Mouse (Mus musculus) stomach, embryonic 15.5 days (tissue): ENCODE results near the gene Nyx. TPM values are rescaled to one million over a fixed set of nuclear protein-coding genes. Genes with fewer than 3 reads are reported as not detected.

Experiments used
- ATAC-seq: fragments of 200-750 bp; cut with Nextera tagmentation; 2 replicates; pipeline ENCODE4 v1.8.0; 2017; ENCODE audit warnings: low read depth, moderate number of reproducible peaks, moderate TSS enrichment; ENCODE audit not compliant: insufficient read depth, low FRiP score
- H3K27ac ChIP-seq: fragments of 300-500 bp; sonication (generic); 2 replicates; pipeline ENCODE4 v1.5.1; 2015; ENCODE audit warnings: mild to moderate bottlenecking, inconsistent platforms
- H3K27me3 ChIP-seq: fragments of 300-500 bp; sonication (generic); replicated peaks from 2 replicates; pipeline ENCODE4 v1.6.1; 2015; ENCODE audit warnings: inconsistent platforms
- H3K36me3 ChIP-seq: fragments of 300-500 bp; sonication (generic); 2 replicates; pipeline ENCODE4 v1.6.1; 2015; ENCODE audit warnings: inconsistent platforms
- H3K4me1 ChIP-seq: fragments of 300-500 bp; sonication (generic); 2 replicates; pipeline ENCODE4 v1.6.1; 2015; ENCODE audit warnings: inconsistent platforms
- H3K4me2 ChIP-seq: fragments of 300-500 bp; sonication (generic); 2 replicates; pipeline ENCODE4 v1.6.1; 2015; ENCODE audit warnings: mild to moderate bottlenecking, inconsistent platforms
- H3K4me3 ChIP-seq: fragments of 300-500 bp; sonication (generic); replicated peaks from 2 replicates; pipeline ENCODE4 v1.5.1; 2015; ENCODE audit warnings: inconsistent platforms
- H3K9ac ChIP-seq: fragments of 300-500 bp; sonication (generic); 2 replicates; pipeline ENCODE4 v1.6.1; 2015; ENCODE audit warnings: inconsistent platforms
- H3K9me3 ChIP-seq: fragments of 300-500 bp; sonication (generic); 2 replicates; pipeline ENCODE4 v1.6.1; 2016; ENCODE audit warnings: inconsistent platforms
- WGBS: fragments of 180-500 bp; shearing (Covaris S2); methylation state at CpG from one replicate; pipeline ENCODE4 v1.1.7; 2015; 5-methylcytosine and 5-hydroxymethylcytosine counted together
- polyA plus RNA-seq: library from polyadenylated mRNA; unstranded; fragments of >200 nt; fragmentation: Nextera tagmentation; extraction: Ambion mirVana; gene quantifications from 2 replicates; pipeline ENCODE4 v1.2.1, GENCODE M21; 2015

The Nyx gene
- polyA plus RNA-seq, 1 experiment from 2014 or later, result 0.03 TPM

GRCm38 (mm10) chrX:13471925-13472324 is 6.0 kb downstream of the Nyx start:
- ATAC-seq, result no peak
- no peaks in the 10 kb centered on the region for H3K9me3 ChIP-seq
- no peaks in the 10 kb centered on the region for H3K36me3 ChIP-seq
- H3K4me2 ChIP-seq, result no peak overlapping the region
- no peak overlapping the region for H3K4me3 ChIP-seq
- WGBS, result 73% methylated on average over 3 of the region's 3 CpGs
- H3K27ac ChIP-seq, result no peak overlapping the region
- H3K4me1 ChIP-seq, result no peaks in the 10 kb centered on the region
- no peaks in the 10 kb centered on the region for H3K27me3 ChIP-seq
- H3K9ac ChIP-seq, result no peak overlapping the region

GRCm38 (mm10) chrX:13472751-13473225 is 6.9 kb downstream of the Nyx start:
- H3K4me1 ChIP-seq, result no peaks in the 10 kb centered on the region
- H3K4me2 ChIP-seq, result no peak overlapping the region
- H3K4me3 ChIP-seq, result no peak overlapping the region
- ATAC-seq, result no peak
- WGBS, result 72% methylated on average over 4 of the region's 4 CpGs
- H3K36me3 ChIP-seq, result no peaks in the 10 kb centered on the region
- H3K9ac ChIP-seq, result no peak overlapping the region
- no peaks in the 10 kb centered on the region for H3K27me3 ChIP-seq
- no peak overlapping the region for H3K27ac ChIP-seq
- no peaks in the 10 kb centered on the region for H3K9me3 ChIP-seq

- ATAC-seq, result no peak
- no peak overlapping the region for H3K9ac ChIP-seq
- H3K4me1 ChIP-seq, result no peaks in the 10 kb centered on the region
- no peaks in the 10 kb centered on the region for H3K36me3 ChIP-seq
- no peak overlapping the region for H3K4me2 ChIP-seq
- no peaks in the 10 kb centered on the region for H3K27me3 ChIP-seq
- H3K27ac ChIP-seq, result no peak overlapping the region
- H3K4me3 ChIP-seq, result no peak overlapping the region
- WGBS, result 74% methylated on average over 1 of the region's 1 CpGs
- no peaks in the 10 kb centered on the region for H3K9me3 ChIP-seq
These were observed 9.5 kb downstream of the Nyx start for GRCm38 (mm10) chrX:13475382-13475781.

GRCm38 (mm10) chrX:13477596-13477995 is 11.7 kb downstream of the Nyx start:
- no peaks in the 10 kb centered on the region for H3K27me3 ChIP-seq
- no peak overlapping the region for H3K9ac ChIP-seq
- H3K4me2 ChIP-seq, result no peak overlapping the region
- no peaks in the 10 kb centered on the region for H3K36me3 ChIP-seq
- no peak for ATAC-seq
- H3K27ac ChIP-seq, result no peak overlapping the region
- H3K4me1 ChIP-seq, result no peaks in the 10 kb centered on the region
- 64% methylated on average over 2 of the region's 2 CpGs for WGBS
- no peaks in the 10 kb centered on the region for H3K9me3 ChIP-seq
- H3K4me3 ChIP-seq, result no peak overlapping the region

GRCm38 (mm10) chrX:13478298-13478697 is 12.4 kb downstream of the Nyx start:
- Histone ChIP-seq H3K27me3 (no peaks in the 10 kb centered on the region), H3K36me3 (no peaks in the 10 kb centered on the region), H3K4me3 (no peak overlapping the region), H3K4me2 (no peak overlapping the region), H3K9me3 (no peaks in the 10 kb centered on the region), H3K27ac (no peak overlapping the region), H3K4me1 (no peaks in the 10 kb centered on the region), H3K9ac (no peak overlapping the region)
- WGBS, result 62% methylated on average over 5 of the region's 5 CpGs
- ATAC-seq, result no peak

GRCm38 (mm10) chrX:13479570-13479969 is 13.7 kb downstream of the Nyx start:
- H3K36me3 ChIP-seq, result no peaks in the 10 kb centered on the region
- no peaks in the 10 kb centered on the region for H3K27me3 ChIP-seq
- H3K9me3 ChIP-seq, result no peaks in the 10 kb centered on the region
- H3K9ac ChIP-seq, result no peak overlapping the region
- H3K4me1 ChIP-seq, result no peaks in the 10 kb centered on the region
- H3K4me2 ChIP-seq, result no peak overlapping the region
- H3K27ac ChIP-seq, result no peak overlapping the region
- no peak for ATAC-seq
- H3K4me3 ChIP-seq, result no peak overlapping the region

GRCm38 (mm10) chrX:13482576-13482975 is 16.7 kb downstream of the Nyx start:
- Histone ChIP-seq H3K27ac (no peak overlapping the region), H3K4me2 (no peak overlapping the region)
- 44% methylated on average over 1 of the region's 1 CpGs for WGBS

GRCm38 (mm10) chrX:13484447-13484846 is 18.5 kb downstream of the Nyx start:
- no peaks in the 10 kb centered on the region for H3K9me3 ChIP-seq
- no peak for ATAC-seq

More at GRCm38 (mm10) chrX:13482576-13482975, 16.7 kb downstream of the Nyx start:
- Histone ChIP-seq H3K27me3 (peaks cover 12% of the 10 kb centered on the region; the same call in 1 of the 2 replicates), H3K9ac (no peak overlapping the region), H3K4me1 (no peaks in the 10 kb centered on the region), H3K9me3 (no peaks in the 10 kb centered on the region), H3K4me3 (no peak overlapping the region), H3K36me3 (no peaks in the 10 kb centered on the region)
- ATAC-seq, result no peak

GRCm38 (mm10) chrX:13489001-13489400 is 23.1 kb downstream of the Nyx start:
- WGBS, result 70% methylated on average over 3 of the region's 3 CpGs
- H3K4me3 ChIP-seq, result no peak overlapping the region
- H3K4me2 ChIP-seq, result no peak overlapping the region
- no peaks in the 10 kb centered on the region for H3K4me1 ChIP-seq
- no peak overlapping the region for H3K27ac ChIP-seq
- H3K36me3 ChIP-seq, result no peaks in the 10 kb centered on the region
- peaks cover 12% of the 10 kb centered on the region; the same call in 1 of the 2 replicates for H3K27me3 ChIP-seq
- H3K9ac ChIP-seq, result no peak overlapping the region
- H3K9me3 ChIP-seq, result no peaks in the 10 kb centered on the region
- ATAC-seq, result no peak

More at GRCm38 (mm10) chrX:13484447-13484846, 18.5 kb downstream of the Nyx start:
- Histone ChIP-seq H3K4me2 (no peak overlapping the region), H3K36me3 (no peaks in the 10 kb centered on the region), H3K27ac (no peak overlapping the region), H3K27me3 (peaks cover 12% of the 10 kb centered on the region; the same call in 1 of the 2 replicates), H3K4me3 (no peak overlapping the region), H3K4me1 (no peaks in the 10 kb centered on the region), H3K9ac (no peak overlapping the region)

GRCm38 (mm10) chrX:13489761-13490160 is 23.9 kb downstream of the Nyx start:
- no peaks in the 10 kb centered on the region for H3K4me1 ChIP-seq
- no peak overlapping the region for H3K27ac ChIP-seq
- no peaks in the 10 kb centered on the region for H3K9me3 ChIP-seq
- peaks cover 12% of the 10 kb centered on the region; the same call in 1 of the 2 replicates for H3K27me3 ChIP-seq
- H3K4me2 ChIP-seq, result no peak overlapping the region
- WGBS, result 79% methylated on average over 1 of the region's 1 CpGs
- no peak for ATAC-seq
- no peak overlapping the region for H3K4me3 ChIP-seq
- no peak overlapping the region for H3K9ac ChIP-seq
- no peaks in the 10 kb centered on the region for H3K36me3 ChIP-seq

GRCm38 (mm10) chrX:13490941-13491340 is 25.0 kb downstream of the Nyx start:
- no peaks in the 10 kb centered on the region for H3K36me3 ChIP-seq
- H3K27ac ChIP-seq, result no peak overlapping the region
- no peak overlapping the region for H3K4me2 ChIP-seq
- no peak for ATAC-seq
- no peaks in the 10 kb centered on the region for H3K9me3 ChIP-seq
- no peak overlapping the region for H3K4me3 ChIP-seq
- WGBS, result 52% methylated on average over 3 of the region's 3 CpGs
- no peaks in the 10 kb centered on the region for H3K4me1 ChIP-seq
- H3K27me3 ChIP-seq, result peaks cover 10% of the 10 kb centered on the region; the same call in 1 of the 2 replicates
- H3K9ac ChIP-seq, result no peak overlapping the region

GRCm38 (mm10) chrX:13492922-13493321 is 27.0 kb downstream of the Nyx start:
- Histone ChIP-seq H3K36me3 (no peaks in the 10 kb centered on the region), H3K27ac (no peak overlapping the region), H3K4me3 (no peak overlapping the region), H3K27me3 (no peaks in the 10 kb centered on the region), H3K9ac (no peak overlapping the region), H3K4me1 (no peaks in the 10 kb centered on the region), H3K9me3 (no peaks in the 10 kb centered on the region), H3K4me2 (no peak overlapping the region)
- no peak for ATAC-seq
